Mouse (Mus musculus): ENCODE results near the gene Nudt3.

DNA sequence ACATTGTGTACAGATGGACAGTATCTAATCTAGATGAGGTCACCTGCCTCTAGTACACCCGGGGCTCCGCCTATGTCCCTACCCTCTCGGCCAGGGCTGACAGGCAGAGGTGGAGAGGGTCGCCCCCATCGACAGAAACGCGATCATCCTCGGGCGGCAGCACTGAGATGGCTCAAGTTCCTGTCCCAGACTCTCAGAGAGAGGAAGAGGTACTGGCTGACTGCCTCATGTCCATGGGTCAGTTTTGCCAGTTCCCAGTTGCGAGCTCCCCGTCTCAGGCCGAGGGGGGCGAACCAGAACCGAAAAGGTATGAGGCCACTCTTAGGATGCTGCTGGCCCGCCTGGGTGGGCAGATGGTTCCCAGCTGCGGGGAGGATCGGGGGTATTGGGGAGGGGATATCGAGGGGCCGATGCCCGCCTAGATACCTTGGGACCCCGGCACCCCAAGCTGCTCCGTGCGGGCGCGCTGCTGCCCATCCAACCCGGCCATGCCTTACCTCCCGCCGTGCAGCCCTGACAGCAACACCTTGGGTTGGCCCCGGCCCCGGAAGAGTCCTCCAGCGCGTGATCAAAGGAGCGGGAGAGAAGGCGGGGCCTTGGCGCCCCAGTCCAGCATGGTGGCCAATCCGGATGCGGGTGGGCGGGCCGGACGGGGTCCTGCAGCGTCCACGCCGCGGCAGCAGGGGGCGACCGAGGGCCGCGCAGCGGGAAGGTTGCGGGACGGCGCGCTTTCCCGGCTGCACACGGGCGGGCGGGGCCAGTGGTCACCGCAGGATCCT is 57.9 kb downstream of the Nudt3 start, which contains the start of gene AI413582:
- peak in 1 of 3 experiments; percentile 49 for TF ChIP-seq MYOD1 (IDR thresholded peaks at IDR 0.05; ENCODE audit: control insufficient read depth in 1 of 3, insufficient read length in 2 of 3, low read depth in 2 of 3)
- peak; percentile 69 for TF ChIP-seq POLR2A (IDR thresholded peaks at IDR 0.05; ENCODE audit: insufficient read length, low read depth)
- no peak for TF ChIP-seq MAX (IDR thresholded peaks at IDR 0.05; ENCODE audit: low read depth)
- TF ChIP-seq SRF (IDR thresholded peaks at IDR 0.05; ENCODE audit: control insufficient read depth, insufficient read length, low read depth): no peak
- TF ChIP-seq TCF12 (IDR thresholded peaks at IDR 0.05; ENCODE audit: insufficient read depth, poor library complexity, severe bottlenecking): no peak
- no peak for TF ChIP-seq E2F4 (IDR thresholded peaks at IDR 0.05; ENCODE audit: insufficient read depth)
- TF ChIP-seq POLR2AphosphoS2 (IDR thresholded peaks at IDR 0.05; ENCODE audit: insufficient read length, low read depth): peak; percentile 40
- no peak for TF ChIP-seq TCF3 (IDR thresholded peaks at IDR 0.05; ENCODE audit: insufficient read length, low read depth)
- peak; percentile 68 for TF ChIP-seq USF1 (IDR thresholded peaks at IDR 0.05; ENCODE audit: low read depth)
